Mouse (Mus musculus) adipocyte (in vitro differentiated cells): ENCODE results near the gene St3gal4.

Experiments
- DNase-seq: peaks from one replicate; pipeline ENCODE4 v3.0.0-alpha.2; 2016; ENCODE audit warnings: low spot score

Gene St3gal4

DNA sequence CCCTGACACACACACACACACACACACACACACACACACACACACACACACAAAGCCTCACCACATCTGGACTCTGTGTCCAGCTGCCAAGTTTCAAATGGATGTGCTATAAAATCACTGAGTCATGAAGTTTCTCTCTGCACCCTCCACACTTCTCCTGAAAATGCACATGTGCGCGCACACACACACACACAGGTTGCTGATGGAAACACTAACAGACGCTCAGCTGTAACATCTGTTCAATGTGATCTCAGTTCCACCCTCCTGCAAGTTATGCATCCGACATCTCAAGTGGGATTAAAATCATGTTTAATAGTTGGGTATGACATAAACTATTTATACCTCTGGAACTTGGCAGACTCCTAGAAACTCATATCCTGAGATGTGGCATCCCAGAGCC is 115.0 kb downstream of the St3gal4 start:
- DNase-seq = no peak

GRCm38 (mm10) chr9:34997880-34998865 is 120.9 kb downstream of the St3gal4 start:
- DNase-seq = no peak
